Mouse (Mus musculus): ENCODE data around the gene Snupn.
"Not testable (repeated sequence)": the region's sequence is repeated elsewhere in the genome, so short reads cannot be mapped to it uniquely, and the experiment has no call there.

Snupn gene

DNA sequence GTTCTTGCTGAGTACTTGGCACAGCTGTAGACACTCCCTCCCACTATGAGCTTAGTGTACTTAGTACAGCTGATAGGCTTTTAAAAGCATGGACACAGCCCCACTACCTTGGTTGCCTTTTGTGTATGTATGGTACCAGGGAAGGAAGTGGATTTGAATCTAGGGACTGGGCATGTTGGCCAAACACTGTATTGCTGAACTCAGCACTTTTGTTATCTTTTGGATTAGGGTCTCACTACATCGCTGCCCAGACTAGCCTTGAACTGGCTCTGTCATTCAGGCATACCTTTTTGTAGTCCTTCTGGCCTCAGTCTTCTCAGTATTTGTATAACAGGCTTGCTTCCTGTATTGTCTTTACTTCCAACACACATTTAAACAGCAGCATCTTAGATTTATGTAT lies 20.1 kb upstream of the Snupn start:
- no peak for DNase-seq (ENCODE audit: low read depth)

DNA sequence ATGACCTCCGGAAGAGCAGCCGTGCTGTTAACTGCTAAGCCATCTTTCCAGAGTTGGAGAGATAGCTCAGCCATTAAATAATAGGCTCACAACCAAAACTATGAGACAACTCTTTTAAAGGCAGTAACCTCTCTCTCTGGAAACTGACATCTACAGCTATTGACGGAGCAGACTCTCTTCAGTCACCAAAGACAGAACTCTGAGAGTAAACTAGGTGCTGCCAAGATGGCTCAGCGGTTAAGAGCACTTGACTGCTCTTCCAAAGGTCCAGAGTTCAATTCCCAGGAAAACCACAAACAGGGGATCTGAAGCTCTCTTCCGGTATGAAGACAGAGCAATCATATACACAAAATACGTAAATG lies 13.8 kb upstream of the Snupn start:
- no peak for DNase-seq (ENCODE audit: low read depth)

DNA sequence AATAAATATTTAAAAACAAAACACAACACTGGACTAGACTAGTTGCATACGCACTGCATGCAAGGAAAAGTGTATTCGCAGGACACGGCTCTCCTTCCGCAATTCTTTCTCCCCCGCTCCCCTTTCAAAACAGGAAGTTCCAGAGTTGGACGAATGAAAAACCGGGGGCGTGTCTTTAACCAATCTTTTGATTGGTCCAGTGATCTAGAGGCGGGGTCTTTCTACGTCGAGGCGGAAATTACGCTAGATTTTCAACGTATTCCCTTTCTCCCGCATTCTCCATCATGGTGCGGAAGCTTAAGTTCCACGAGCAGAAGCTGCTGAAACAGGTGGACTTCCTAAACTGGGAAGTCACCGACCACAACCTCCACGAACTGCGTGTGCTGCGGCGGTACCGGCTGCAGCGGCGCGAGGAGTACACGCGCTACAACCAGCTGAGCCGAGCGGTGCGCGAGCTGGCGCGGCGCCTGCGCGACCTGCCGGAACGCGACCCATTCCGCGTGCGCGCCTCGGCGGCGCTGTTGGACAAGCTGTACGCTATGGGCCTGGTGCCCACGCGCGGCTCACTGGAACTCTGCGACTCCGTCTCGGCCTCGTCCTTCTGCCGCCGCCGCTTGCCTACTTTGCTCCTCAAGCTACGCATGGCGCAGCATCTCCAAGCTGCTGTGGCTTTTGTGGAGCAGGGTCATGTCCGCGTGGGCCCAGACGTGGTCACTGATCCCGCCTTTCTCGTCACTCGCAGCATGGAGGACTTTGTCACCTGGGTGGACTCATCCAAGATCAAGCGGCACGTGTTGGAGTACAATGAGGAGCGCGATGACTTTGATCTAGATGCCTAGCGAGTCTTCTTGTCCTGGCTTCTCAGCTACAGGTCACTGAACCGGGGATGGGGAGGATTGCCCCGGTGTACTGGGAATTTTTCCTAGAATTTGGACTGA lies 13.2 kb upstream of the Snupn start, which contains the start of gene Imp3:
TSS of gene Imp3 (plus strand) at position 253 of the 938 bp plus-strand sequence.
- peak; percentile 98 for DNase-seq (ENCODE audit: low read depth)

DNA sequence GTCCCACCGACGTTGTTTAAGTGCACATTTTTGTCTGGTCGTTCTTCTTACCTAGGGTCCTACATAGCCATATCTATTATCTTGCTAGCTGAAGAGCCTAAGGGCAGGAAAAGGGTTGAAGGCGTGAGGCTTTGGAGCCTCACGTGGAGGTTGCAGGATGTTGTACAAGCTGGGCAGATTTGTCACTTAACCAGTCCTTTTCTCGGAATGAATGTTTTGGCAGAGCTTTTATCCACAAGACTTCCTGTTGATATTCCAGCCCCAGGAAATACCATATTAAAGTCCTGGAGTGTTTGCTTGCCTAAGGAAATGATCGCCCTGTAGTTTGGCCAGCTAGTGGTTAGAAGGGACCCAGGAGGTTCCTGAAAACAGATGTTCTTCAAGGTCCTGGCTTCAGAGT lies 12.3 kb upstream of the Snupn start:
- DNase-seq (ENCODE audit: low read depth) = peak; percentile 63

DNA sequence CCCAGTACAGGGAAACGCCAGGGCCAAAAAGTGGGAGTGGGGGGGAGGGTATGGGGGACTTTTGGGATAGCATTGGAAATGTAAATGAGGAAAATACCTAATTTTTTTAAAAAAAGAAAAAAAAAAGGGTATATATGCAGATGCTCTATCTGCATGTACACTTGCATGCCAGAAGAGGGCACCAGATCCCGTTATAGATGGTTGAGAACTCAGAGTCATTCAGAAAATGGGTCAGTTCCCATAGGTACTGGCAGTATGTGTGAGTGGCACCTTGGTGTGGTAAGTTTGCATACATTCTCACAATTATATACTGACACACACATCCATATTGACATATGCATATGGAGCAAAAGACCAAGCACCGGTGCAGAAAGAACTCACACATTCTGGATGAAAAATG lies 3.2 kb upstream of the Snupn start:
- DNase-seq (ENCODE audit: low read depth) = peak; percentile 74

DNA sequence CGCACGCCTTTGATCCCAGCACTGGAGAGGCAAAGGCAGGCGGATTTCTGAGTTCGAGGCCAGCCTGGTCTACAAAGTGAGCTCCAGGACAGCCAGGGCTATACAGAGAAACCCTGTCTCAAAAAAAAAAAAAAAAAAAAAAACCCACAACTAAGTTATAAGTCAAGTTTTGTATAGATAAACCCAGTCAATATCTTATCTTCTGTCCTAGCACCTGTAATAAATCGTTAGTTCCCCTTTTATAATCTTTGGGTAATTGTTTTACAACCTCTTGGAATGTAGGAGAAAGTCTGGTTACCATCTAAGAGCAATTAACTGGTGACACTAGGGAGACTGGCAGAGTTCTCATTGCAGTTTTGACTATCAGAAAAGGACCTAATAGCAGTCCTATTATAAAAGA lies 2.0 kb upstream of the Snupn start:
- not testable (repeated sequence) for DNase-seq (ENCODE audit: low read depth)

DNA sequence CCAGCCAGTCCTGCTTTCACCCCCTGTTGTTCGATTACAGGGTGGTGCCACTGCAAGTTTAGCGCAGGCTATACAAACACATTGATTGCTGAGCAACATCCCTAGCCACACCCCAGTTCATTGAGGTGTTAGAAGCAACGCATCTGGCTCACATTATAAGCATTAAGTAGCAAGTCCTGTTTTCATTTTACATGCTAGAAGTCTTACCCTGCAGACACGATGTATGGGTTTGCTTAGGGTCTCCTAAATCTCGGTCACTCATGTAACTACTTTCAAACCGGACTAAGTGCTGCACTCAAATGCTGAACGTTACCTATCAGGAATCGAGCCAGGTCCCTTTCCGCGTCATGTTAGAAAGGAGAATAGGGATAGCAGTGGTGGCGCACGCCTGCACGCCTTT lies 911 bp upstream of the Snupn start:
- DNase-seq (ENCODE audit: low read depth) = peak; percentile 47

DNA sequence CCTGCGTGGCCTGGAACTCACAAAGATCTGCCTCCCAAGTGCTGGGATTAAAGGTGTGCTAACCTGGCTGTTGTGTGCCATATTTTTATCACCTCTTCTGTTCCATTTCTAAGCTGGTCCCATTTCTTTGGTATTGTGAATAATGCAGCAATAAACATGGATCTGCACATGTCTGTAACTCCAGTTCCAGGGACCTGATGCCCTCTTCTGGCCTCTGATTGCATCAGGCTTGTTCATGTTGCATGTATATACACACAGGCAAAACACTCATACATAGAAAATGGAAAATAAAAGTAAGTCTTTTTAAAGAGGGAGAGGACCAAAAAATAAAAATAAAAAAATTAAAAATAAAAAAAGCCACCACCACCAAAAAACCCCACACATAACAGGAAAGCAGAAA lies 2.9 kb downstream of the Snupn start:
- DNase-seq (ENCODE audit: low read depth) = peak; percentile 55

DNA sequence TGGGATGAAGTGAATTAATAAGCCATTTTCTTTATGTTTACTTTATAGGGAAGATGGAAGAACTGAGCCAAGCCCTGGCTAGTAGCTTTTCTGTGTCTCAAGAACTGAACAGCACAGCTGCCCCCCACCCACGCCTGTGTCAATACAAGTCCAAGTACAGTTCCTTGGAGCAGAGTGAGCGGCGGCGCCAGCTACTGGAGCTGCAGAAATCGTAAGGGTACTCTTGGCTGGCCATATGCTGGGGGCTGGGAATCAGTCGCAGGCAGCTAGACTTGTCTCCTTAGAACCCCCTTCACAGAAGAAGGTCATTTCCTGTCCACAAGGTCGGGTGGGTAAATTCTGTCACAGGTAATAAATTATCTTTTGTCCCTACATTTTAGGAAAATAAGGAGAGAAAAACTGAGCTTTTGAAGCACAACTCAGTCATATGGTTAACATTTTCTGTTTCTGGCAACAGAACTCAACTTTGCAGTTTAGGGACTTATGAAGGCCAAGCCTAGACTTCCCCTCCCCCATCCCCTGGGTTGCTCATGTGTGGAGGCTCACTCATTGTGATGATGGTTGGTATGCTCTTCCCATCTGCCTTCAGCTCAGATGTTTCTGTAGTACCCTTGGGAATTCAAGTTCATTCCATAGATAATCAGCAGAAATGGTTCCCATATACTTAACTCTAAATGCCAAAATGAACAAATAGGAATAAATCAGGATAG lies 6.4 kb downstream of the Snupn start:
- DNase-seq (ENCODE audit: low read depth) = no peak

DNA sequence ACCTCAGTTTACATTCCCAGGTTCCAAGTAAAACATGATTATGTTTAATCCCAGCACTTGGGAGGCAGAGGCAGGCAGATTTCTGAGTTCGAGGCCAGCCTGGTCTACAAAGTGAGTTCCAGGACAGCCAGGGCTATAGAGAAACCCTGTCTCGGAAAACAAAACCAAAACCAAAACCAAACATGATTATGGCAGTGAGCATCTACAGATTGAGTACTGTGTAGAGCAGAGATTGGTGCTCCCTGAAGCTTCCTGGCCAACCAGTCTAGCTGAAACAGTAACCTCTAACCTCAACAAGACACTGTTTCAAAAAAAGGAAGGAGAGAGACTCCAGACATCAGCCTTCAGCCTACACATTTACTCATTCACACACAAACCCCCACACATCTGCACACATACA lies 8.0 kb downstream of the Snupn start:
- DNase-seq (ENCODE audit: low read depth) = no peak

DNA sequence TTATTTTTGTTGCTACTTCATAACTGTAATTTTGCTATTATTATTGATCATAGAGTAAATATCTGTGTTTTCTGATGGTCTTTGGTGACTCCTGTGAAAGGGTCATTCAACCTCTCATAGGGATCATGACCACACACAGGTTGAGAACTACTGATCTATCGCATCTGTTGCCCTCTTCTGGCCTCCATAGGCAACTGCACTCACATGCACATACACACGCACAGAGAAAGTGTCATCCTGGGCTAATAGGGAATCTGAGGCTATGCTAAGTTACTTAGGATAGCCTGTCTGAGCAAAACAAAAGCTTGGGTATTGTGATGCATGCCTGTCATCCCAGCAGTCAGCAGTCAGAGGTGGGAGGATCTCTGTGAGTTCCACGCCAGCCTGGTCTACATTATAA lies 10.9 kb downstream of the Snupn start:
- DNase-seq (ENCODE audit: low read depth) = no peak

DNA sequence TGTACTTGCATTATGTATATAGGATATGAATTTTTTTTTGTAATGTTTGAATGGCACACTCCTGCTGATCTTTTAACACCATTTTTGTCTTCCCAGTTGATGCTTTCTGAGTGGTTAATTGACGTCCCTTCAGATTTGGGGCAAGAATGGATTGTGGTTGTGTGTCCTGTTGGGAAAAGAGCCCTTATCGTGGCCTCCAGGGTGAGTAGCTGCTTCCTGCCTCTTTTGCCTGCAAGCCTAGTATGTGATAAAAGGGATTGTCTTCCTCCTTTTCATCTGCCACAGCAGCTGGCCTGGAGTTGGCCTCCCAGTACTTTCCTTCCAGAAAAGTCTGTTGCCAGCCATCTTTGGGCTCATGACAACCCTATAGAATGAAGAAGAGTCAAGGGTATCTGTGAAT lies 19.5 kb downstream of the Snupn start:
- DNase-seq (ENCODE audit: low read depth) = no peak

DNA sequence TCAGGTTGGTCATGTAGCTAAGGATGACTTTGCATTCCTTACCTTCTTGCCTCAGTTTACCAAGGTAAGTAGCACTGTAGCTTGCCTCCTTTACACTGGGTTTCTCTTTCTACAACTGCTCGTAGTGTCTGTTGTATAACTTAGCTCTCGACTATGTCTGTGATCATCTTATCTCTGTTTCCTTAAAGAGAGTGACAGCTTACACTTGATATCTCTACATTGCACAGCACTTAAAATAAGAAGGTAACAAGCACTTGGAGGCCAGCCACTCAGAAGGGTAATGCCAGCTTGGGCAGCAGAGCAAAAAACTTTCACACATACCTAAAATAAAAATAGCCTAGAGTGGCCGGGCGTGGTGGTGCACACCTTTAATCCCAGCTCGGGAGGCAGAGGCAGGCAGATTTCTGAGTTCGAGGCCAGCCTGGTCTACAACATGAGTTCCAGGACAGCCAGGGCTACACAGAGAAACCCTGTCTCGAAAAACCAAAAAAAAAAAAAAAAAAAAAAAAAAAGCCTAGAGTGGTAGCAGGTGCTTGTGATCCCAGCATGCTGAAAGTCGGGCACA lies 23.4 kb downstream of the Snupn start:
- DNase-seq (ENCODE audit: low read depth) = no peak

DNA sequence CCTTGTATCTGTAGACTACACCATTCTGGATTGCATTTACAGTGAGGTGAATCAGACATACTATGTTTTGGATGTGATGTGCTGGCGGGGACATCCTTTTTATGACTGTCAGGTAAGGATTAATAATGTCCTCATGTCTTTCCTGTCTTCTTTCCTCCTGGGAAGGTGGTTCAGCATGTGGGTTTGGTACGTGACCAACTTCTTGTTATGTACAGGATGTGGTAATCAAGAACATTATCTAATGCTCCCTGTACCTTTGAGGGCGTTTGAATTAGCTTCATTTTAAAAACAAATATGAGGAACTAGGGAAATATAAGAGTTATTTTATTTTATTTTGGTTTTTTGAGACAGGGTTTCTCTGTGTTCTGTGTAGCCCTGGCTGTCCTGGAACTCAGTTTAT lies 24.5 kb downstream of the Snupn start:
- peak; percentile 50 for DNase-seq (ENCODE audit: low read depth)

DNA sequence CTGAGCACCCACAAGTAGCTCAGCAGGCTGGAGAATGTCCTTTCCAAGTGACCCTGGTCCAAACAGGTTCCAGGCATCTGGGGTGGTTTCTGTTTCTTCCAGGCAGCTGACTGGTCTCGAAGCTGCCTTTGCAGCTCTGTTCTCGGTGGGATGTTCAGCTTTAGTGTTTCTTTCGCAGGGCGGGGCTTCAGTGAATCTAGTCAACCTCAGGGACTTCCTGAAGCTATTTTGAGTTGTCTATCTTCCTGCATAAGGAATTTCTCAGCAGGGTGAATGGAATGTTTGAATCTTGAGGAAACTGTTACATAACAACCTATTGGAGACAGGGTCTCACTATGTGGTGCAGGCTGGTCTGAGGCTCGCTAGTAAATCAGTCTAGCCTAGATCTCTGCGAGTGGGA lies 29.5 kb downstream of the Snupn start:
- no peak for DNase-seq (ENCODE audit: low read depth)

DNA sequence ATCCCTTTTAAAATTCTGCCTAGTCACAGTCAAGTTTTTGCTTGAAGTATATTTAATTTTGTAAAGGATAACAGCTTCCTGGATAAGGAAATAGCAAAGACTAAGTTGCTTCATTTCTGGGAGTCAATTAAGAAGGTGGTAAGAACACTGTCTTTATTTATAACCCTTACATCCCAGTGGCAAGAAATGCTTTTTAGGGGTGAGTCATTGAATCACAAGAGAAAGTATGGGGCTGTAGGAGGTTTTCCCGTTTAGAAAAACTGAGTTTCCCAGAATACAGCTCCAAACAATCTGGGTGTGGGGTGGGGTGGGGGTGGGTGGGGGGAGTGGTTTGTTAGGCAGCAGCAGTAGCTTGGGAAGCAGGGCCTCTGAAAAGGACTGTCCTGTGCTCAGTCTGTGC lies 30.8 kb downstream of the Snupn start:
- DNase-seq (ENCODE audit: low read depth) = no peak

DNA sequence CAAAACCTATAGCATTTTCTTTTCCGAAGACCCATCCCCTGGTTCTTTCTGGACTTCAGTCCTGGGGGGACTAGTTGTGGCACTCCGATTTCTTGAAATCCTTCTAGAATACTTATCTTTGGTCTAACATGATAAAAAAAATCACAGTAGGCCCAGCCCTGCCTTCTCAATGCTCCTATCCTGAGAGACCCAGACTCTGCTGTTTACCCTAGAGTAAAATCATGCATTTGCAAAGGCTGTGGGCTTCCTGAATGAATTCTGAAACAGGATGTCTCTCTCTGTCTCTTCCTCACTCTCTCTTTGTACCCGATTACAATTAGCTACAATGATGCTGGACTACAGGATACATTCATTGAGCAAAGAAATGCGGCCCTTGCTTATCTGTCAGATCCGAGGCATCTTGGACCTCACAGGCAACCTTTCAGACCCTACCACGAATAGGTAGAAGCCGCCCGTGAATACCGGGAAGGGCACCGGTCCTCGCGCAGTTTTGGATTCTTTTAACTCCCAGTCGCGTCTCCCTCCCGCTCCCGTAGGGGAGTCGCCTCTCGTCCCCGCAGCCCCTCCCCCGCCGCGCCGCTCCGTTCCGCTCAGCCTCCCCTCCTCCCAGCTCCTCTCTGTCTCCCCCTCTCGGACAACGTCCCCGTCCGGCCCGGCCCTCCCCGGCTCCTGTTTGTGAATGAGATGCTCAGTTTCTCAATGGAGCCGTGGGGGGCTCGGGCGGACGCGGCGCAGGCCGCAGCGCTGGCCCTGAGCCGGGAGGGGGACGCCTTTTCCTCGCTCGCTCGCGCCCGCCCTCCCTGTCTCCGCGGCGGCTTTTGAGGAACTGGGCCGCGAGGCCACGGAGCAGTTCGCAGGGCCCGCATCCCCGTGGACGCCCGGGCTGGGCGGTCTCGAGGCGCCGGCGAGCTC lies 43.9 kb downstream of the Snupn start, which contains the start of gene Ptpn9:
TSS of gene Ptpn9 (plus strand) at position 638 of the 912 bp plus-strand sequence.
- peak; percentile 86 for DNase-seq (ENCODE audit: low read depth)

DNA sequence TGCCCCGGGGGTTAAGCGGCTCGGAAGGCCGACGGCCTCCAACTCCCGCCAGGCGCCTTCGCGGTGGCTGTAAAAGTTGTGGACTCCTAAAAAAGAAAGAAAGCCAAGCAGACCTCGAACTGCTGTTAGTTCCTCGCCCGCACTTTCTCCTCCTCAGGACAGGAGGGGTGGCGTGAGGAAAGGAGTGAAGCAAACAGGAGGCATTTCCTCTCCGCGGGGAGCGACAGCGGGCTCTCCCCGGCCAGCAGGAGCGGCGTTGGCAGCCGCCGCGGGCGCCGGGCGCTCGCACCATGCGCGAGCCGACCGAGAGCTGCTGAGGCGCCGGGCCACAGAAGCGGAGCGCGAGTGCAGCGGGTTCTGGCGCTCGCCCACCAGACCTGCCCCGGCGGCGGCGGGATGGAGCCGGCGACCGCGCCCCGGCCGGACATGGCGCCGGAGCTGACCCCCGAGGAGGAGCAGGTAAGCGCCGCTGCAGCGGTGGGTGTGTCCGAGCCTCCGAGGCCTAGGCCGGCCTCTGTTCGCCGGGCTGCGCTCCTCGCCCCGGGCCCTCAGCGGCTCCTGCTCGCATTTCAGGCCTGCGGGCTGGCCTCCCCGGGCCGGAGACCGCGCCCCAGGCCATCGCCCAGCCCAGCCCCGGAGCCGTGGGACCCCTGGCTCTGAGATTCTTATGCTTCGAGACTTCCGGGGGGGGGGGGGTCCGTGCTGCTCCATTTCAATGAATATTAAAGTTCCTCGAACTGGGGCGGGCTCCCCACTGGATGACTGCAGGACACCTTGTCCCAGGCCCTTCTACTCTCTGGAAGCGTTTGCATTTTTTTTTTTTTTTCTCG lies 44.7 kb downstream of the Snupn start:
- DNase-seq (ENCODE audit: low read depth) = peak; percentile 54

DNA sequence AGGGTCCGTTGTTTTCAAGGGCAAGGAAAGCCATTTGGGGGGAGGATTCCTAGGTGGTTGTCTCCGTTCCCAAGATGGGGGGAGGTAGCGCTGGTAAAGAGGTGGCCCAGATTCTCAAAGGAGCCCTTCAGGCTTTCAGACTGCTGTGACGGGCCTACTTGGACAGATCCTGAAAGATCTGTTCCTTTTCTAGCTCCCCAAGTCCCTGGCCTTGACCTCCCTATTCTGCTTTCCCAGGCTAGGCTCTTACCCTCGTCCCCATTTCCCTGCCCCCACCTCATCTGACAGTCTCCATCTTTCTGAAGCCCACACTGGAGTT lies 45.3 kb downstream of the Snupn start:
- DNase-seq (ENCODE audit: low read depth) = peak; percentile 49

DNA sequence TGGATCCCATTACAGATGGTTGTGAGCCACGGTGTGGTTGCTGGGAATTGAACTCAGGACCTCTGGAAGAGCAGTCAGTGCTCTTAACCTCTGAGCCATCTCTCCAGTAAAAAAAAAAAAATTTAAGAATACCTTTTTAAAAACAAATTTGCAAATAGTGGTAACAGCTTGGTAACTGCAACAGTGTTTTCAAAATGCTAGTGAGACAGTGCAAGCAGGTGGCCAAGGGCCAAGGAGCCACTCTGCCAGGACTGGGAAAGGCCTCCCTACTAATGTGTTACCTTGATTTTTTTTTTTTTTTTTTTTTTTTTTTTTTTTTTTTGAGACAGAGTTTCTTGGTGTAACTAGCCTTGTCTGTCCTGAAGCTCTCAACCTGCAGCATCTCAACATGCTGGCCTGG lies 46.5 kb downstream of the Snupn start:
- DNase-seq (ENCODE audit: low read depth) = not testable (repeated sequence)

DNA sequence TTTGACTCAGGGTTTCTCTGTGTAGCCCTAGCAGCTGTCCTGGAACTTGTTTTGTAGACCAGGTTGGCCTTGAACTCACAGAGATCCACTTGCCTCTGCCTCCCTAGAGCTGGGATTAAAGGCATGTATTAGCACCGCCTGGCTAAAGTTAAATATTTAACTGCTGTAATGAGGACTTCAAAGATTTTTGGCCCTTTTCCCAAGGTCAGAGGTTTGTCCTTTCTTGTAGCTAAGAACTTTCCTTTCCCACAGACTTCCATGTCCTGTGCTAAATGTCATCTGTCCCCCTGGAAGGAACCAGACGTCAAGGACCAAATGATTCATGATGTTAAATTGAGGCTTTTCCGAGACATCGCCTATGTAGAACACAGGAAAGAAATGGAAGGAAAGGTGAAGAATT lies 52.3 kb downstream of the Snupn start:
- peak; percentile 17 for DNase-seq (ENCODE audit: low read depth)
